Mouse (Mus musculus) embryonic facial prominence, embryonic 14.5 days (tissue): Measurements from ENCODE around the gene Nudt16. TPM values are rescaled to one million over a fixed set of nuclear protein-coding genes. Genes with fewer than 3 reads are reported as not detected.

ENCODE experiments used
- ATAC-seq: fragments of 200-750 bp; cut with Nextera tagmentation; 2 replicates; pipeline ENCODE4 v1.8.0; 2017; ENCODE audit warnings: low read depth, moderate number of reproducible peaks, moderate TSS enrichment
- DNase-seq: peaks from one replicate; pipeline ENCODE4 v3.0.0-alpha.2; 2015; ENCODE audit warnings: low spot score
- H3K27ac ChIP-seq: fragments of 300-500 bp; sonication (generic); replicated peaks from 2 replicates; pipeline ENCODE4 v1.5.1; 2014; ENCODE audit warnings: low read depth, mild to moderate bottlenecking, low read length, moderate library complexity
- H3K27me3 ChIP-seq: fragments of 300-500 bp; sonication (generic); replicated peaks from 2 replicates; pipeline ENCODE4 v1.6.1; 2014; ENCODE audit warnings: low read length; ENCODE audit not compliant: control insufficient read depth, insufficient read depth
- H3K36me3 ChIP-seq: fragments of 300-500 bp; sonication (generic); 2 replicates; pipeline ENCODE4 v1.6.1; 2014; ENCODE audit warnings: low read length, mixed read lengths; ENCODE audit not compliant: control insufficient read depth, insufficient read depth
- H3K4me1 ChIP-seq: fragments of 300-500 bp; sonication (generic); 2 replicates; pipeline ENCODE4 v1.6.1; 2014; ENCODE audit warnings: antibody characterized with exemption, low read length; ENCODE audit not compliant: control insufficient read depth, insufficient read depth
- H3K4me2 ChIP-seq: fragments of 300-500 bp; sonication (generic); 2 replicates; pipeline ENCODE4 v1.6.1; 2014; ENCODE audit warnings: low read depth, mild to moderate bottlenecking, low read length, moderate library complexity, mixed read lengths
- H3K4me3 ChIP-seq: fragments of 300-500 bp; sonication (generic); 2 replicates; pipeline ENCODE4 v1.5.1; 2014; ENCODE audit warnings: low read depth, mild to moderate bottlenecking, low read length
- H3K9ac ChIP-seq: fragments of 300-500 bp; sonication (generic); 2 replicates; pipeline ENCODE4 v1.6.1; 2014; ENCODE audit warnings: low read depth, mild to moderate bottlenecking, low read length, moderate library complexity, mixed read lengths
- H3K9me3 ChIP-seq: fragments of 300-500 bp; sonication (generic); 2 replicates; pipeline ENCODE4 v1.6.1; 2016; ENCODE audit warnings: low read length; ENCODE audit not compliant: control insufficient read depth
- WGBS: fragments of 180-500 bp; shearing (Covaris S2); extraction: QIAGEN DNeasy Blood & Tissue Kit; methylation state at CpG from one replicate; pipeline ENCODE4 v1.1.7; 2014; 5-methylcytosine and 5-hydroxymethylcytosine counted together
- polyA plus RNA-seq: library from polyadenylated mRNA; unstranded; fragments of >200 nt; fragmentation: Nextera tagmentation; extraction: Ambion mirVana; gene quantifications from 2 replicates; pipeline ENCODE4 v1.2.1, GENCODE M21; 2014

Gene Nudt16
- polyA plus RNA-seq, 1 experiment from 2014 or later, result 13.0 TPM

DNA sequence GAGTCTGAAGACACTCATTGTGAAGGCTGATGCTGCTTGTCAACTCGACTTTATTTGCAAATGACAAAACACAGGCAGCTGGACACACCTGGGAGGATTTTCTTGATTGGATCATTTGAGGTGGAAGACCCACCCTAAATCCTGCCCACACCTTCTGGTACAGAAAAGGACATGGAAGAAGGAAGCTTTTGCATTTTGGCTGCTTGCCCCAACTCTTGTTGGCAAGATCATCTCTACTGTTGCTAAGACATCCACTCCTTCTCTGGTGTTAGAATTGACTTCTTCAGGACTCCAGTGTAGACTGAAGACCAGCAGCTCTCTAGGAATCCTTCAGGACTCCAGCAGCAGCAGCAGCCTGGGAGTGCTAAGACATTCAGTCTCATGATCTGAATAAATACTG is 29.7 kb downstream of the Nudt16 start:
- H3K4me2 ChIP-seq, result no peak overlapping the region
- no peaks in the 10 kb centered on the region for H3K27me3 ChIP-seq
- no peak for DNase-seq
- WGBS, result 43% methylated on average over 1 of the region's 1 CpGs
- H3K9ac ChIP-seq, result no peak overlapping the region
- H3K9me3 ChIP-seq, result no peaks in the 10 kb centered on the region
- H3K4me1 ChIP-seq, result no peaks in the 10 kb centered on the region
- no peaks in the 10 kb centered on the region for H3K36me3 ChIP-seq
- no peak for ATAC-seq
- no peak overlapping the region for H3K4me3 ChIP-seq
- no peak overlapping the region for H3K27ac ChIP-seq

- no peaks in the 10 kb centered on the region for H3K27me3 ChIP-seq
- no peak overlapping the region for H3K4me2 ChIP-seq
- no peak overlapping the region for H3K4me3 ChIP-seq
- H3K27ac ChIP-seq, result no peak overlapping the region
- no peak overlapping the region for H3K9ac ChIP-seq
- H3K9me3 ChIP-seq, result no peaks in the 10 kb centered on the region
- no peak for DNase-seq
- H3K4me1 ChIP-seq, result no peaks in the 10 kb centered on the region
- H3K36me3 ChIP-seq, result no peaks in the 10 kb centered on the region
- WGBS, result 36% methylated on average over 15 of the region's 15 CpGs
- ATAC-seq, result no peak
Observed at GRCm38 (mm10) chr9:105100807-105101570, 30.6 kb downstream of the Nudt16 start.

DNA sequence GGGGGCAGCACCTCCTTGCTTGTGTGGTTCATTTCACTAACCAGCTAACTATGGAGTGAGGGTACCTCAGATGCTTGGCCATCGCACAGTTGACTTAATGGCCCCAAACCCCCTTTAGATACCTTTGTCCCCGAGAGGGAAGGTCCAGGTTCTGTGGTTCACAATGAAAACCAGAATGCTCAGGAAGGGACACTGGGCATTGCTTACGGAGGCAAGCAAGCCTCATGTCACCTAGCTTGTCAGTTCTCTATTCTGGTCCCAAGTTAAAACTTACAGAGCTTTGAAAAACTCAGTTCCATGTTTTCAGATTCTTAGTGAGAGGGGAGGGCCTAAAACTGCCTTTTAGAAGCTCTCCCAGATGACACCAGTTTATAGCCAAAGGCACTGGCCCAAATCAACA is 51.4 kb downstream of the Nudt16 start:
- Histone ChIP-seq H3K4me1 (no peaks in the 10 kb centered on the region), H3K9me3 (no peaks in the 10 kb centered on the region), H3K9ac (no peak overlapping the region), H3K4me3 (no peak overlapping the region), H3K4me2 (no peak overlapping the region), H3K27ac (no peak overlapping the region), H3K27me3 (no peaks in the 10 kb centered on the region), H3K36me3 (peaks cover 26% of the 10 kb centered on the region)
- WGBS, result 94% methylated on average over 3 of the region's 3 CpGs
- ATAC-seq (no peak), DNase-seq (no peak)

Other genes with a start within 250 kb of the Nudt16 start
- 96.6 and 112 TPM in 2 replicates for gene Mrpl3, start 78.6 kb downstream of the Nudt16 start, polyA plus RNA-seq
- not detected in 2 replicates for gene 1700080E11Rik, start 13.3 kb upstream of the Nudt16 start, polyA plus RNA-seq